Mouse (Mus musculus) neural tube, embryonic 12.5 days (tissue): ENCODE measurements around the gene Ugcg. TPM values are rescaled to one million over a fixed set of nuclear protein-coding genes. Genes with fewer than 3 reads are reported as not detected.

Experiments
- ATAC-seq: fragments of 200-750 bp; cut with Nextera tagmentation; 2 replicates; pipeline ENCODE4 v1.8.0; 2017; ENCODE audit warnings: low read depth, mild to moderate bottlenecking, moderate TSS enrichment, moderate library complexity; ENCODE audit not compliant: low FRiP score
- H3K27ac ChIP-seq: fragments of 300-500 bp; sonication (generic); 2 replicates; pipeline ENCODE4 v1.5.1; 2016
- H3K27me3 ChIP-seq: fragments of 300-500 bp; sonication (generic); replicated peaks from 2 replicates; pipeline ENCODE4 v1.6.1; 2016; ENCODE audit warnings: mild to moderate bottlenecking
- H3K36me3 ChIP-seq: fragments of 300-500 bp; sonication (generic); 2 replicates; pipeline ENCODE4 v1.6.1; 2016; ENCODE audit warnings: mild to moderate bottlenecking
- H3K4me1 ChIP-seq: fragments of 300-500 bp; sonication (generic); 2 replicates; pipeline ENCODE4 v1.6.1; 2016
- H3K4me2 ChIP-seq: fragments of 300-500 bp; sonication (generic); replicated peaks from 2 replicates; pipeline ENCODE4 v1.6.1; 2016; ENCODE audit warnings: mild to moderate bottlenecking
- H3K4me3 ChIP-seq: fragments of 300-500 bp; sonication (generic); 2 replicates; pipeline ENCODE4 v1.5.1; 2016
- H3K9ac ChIP-seq: fragments of 300-500 bp; sonication (generic); 2 replicates; pipeline ENCODE4 v1.6.1; 2016; ENCODE audit warnings: mild to moderate bottlenecking
- H3K9me3 ChIP-seq: fragments of 300-500 bp; sonication (generic); 2 replicates; pipeline ENCODE4 v1.6.1; 2016; ENCODE audit warnings: mild to moderate bottlenecking
- WGBS: fragments of 180-500 bp; shearing (Covaris S2); methylation state at CpG from one replicate; pipeline ENCODE4 v1.1.7; 2016; 5-methylcytosine and 5-hydroxymethylcytosine counted together
- polyA plus RNA-seq: library from polyadenylated mRNA; unstranded; fragments of >200 nt; fragmentation: Nextera tagmentation; extraction: Ambion mirVana; gene quantifications from 2 replicates; pipeline ENCODE4 v1.2.1, GENCODE M21; 2016

Ugcg gene
- polyA plus RNA-seq, 1 experiment from 2014 or later = 15.8 TPM

DNA sequence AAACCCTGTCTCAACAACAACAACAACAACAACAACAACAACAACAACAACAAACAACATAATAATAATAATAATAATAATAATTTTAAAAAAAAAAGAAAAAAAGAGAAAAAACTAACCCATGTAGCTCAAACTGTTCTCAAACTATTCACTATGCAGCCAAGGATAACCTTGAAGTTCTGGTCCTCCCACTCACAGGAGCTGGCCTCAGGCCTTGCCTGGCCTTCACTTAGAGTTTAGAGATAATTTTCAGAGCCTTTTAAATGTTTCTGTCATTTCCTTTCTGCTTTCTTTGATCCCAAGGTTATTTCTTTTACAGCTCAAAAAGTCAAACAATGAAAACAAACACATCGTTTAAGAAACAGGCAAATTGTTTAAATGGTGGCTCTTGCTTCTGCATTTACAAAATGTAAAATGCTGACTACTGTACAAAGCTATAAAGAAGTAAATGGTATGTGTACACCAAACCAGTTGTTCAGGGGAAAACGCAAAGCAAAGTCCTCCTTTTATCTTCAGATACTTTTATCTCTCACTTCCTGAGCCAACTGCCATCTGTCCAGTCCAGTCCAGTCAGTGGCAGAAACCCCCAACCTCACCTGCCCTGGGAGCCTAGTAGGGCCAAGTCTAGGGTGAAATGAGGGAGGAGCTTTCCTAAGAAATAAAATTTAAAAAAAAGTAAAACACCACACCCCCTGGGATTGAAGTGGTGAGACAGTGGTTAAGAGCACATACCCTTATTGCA is 15.7 kb upstream of the Ugcg start:
- Histone ChIP-seq H3K27ac (no peak overlapping the region), H3K4me2 (no peak overlapping the region), H3K9me3 (no peaks in the 10 kb centered on the region), H3K27me3 (no peaks in the 10 kb centered on the region), H3K36me3 (no peaks in the 10 kb centered on the region), H3K4me3 (no peak overlapping the region), H3K9ac (no peak overlapping the region), H3K4me1 (no peaks in the 10 kb centered on the region)
- ATAC-seq = no peak
- 84% methylated on average over 2 of the region's 2 CpGs for WGBS

DNA sequence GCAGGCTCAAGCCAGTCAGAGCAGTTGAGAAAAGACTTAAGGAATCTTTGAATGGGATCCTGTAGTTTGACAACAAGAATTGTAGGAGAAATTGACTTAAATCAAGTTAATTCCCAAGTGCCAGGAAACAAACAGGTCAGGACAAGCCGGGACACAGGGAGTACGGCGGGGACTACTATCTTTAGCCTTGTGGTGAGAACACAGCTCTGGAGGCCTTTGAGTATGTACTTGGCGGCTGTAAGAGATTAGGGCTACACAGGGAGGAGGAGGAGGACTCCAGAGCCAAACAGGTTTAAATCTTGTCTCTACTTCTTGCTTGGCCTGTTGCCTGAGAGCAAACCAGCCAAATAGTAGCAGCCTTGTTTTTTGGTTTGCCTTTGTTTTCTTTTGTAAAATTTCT is 14.1 kb upstream of the Ugcg start:
- Histone ChIP-seq H3K9ac (no peak overlapping the region), H3K27me3 (no peaks in the 10 kb centered on the region), H3K9me3 (no peaks in the 10 kb centered on the region), H3K4me2 (no peak overlapping the region), H3K4me3 (no peak overlapping the region), H3K36me3 (no peaks in the 10 kb centered on the region), H3K27ac (no peak overlapping the region), H3K4me1 (no peaks in the 10 kb centered on the region)
- WGBS = 91% methylated on average over 4 of the region's 4 CpGs
- no peak for ATAC-seq

- Histone ChIP-seq H3K4me3 (no peak overlapping the region), H3K4me1 (no peaks in the 10 kb centered on the region), H3K36me3 (no peaks in the 10 kb centered on the region), H3K9ac (no peak overlapping the region), H3K27me3 (no peaks in the 10 kb centered on the region), H3K4me2 (no peak overlapping the region), H3K9me3 (no peaks in the 10 kb centered on the region), H3K27ac (no peak overlapping the region)
- ATAC-seq = no peak
- 71% methylated on average over 6 of the region's 6 CpGs for WGBS
Observed at GRCm38 (mm10) chr4:59175929-59176328, 13.1 kb upstream of the Ugcg start.

GRCm38 (mm10) chr4:59177566-59177965 is 11.5 kb upstream of the Ugcg start:
- Histone ChIP-seq H3K27ac (no peak overlapping the region), H3K4me2 (no peak overlapping the region), H3K27me3 (no peaks in the 10 kb centered on the region), H3K36me3 (no peaks in the 10 kb centered on the region), H3K9me3 (no peaks in the 10 kb centered on the region), H3K4me3 (no peak overlapping the region), H3K4me1 (no peaks in the 10 kb centered on the region), H3K9ac (no peak overlapping the region)
- ATAC-seq = no peak
- 97% methylated on average over 2 of the region's 2 CpGs for WGBS

DNA sequence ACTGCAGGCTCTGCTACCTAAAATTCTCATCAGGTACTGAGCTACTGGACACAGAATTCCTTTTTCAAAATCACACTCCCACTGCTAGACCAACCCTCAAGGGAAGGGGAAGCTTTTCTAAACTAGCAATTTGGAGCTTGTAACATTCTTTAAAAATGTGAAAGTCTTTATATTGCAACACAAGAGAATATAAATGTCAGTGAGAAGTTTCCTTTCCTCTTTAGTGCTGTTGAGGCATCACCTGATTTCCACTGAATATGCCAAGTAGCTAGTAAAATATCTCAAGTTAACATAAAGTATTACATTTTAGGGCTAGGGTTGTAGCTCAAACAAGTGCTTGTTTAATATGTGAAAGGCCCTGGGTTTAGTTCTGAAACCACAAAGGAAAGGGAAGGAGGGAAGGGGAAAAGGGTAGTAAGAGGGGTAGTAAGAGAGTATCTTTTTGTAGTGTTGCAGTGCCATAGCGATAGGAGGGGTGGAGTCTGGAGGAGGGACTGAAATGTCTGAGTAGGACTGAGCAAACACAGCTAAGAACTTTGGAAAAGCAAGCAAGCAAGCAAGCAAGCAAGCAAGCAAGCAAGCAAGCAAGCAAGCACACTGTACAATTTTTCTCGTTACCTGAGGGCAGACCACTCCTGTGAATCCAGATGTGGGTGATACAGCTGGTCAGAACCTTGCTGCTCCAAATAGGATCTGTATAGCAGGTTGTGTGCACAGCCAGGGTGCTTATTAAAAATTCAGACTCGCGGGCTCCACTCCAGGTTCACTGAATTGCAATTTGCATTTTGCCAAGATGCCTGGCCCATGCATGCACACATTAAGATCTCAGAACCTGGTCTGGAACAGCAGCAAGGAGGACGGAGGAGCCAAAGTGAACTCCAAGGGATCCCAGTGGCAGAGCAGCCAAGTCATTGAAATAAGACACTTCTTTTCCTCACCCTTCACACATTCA is 7.5 kb upstream of the Ugcg start:
- Histone ChIP-seq H3K27me3 (no peaks in the 10 kb centered on the region), H3K4me3 (no peak overlapping the region), H3K4me1 (no peaks in the 10 kb centered on the region), H3K4me2 (no peak overlapping the region), H3K9ac (no peak overlapping the region), H3K9me3 (no peaks in the 10 kb centered on the region), H3K27ac (no peak overlapping the region), H3K36me3 (no peaks in the 10 kb centered on the region)
- ATAC-seq = no peak
- 55% methylated on average over 5 of the region's 5 CpGs for WGBS

- 69% methylated on average over 3 of the region's 3 CpGs for WGBS
- Histone ChIP-seq H3K4me3 (no peak overlapping the region), H3K4me1 (peaks cover 5% of the 10 kb centered on the region; the same call in 1 of the 2 replicates), H3K9ac (no peak overlapping the region), H3K9me3 (no peaks in the 10 kb centered on the region), H3K27me3 (no peaks in the 10 kb centered on the region), H3K27ac (no peak overlapping the region), H3K36me3 (no peaks in the 10 kb centered on the region), H3K4me2 (no peak overlapping the region)
- ATAC-seq = no peak
Observed at GRCm38 (mm10) chr4:59185671-59186070, 3.4 kb upstream of the Ugcg start.

GRCm38 (mm10) chr4:59187289-59187688 is 1.8 kb upstream of the Ugcg start:
- Histone ChIP-seq H3K27ac (no peak overlapping the region), H3K9ac (no peak overlapping the region), H3K9me3 (no peaks in the 10 kb centered on the region), H3K4me2 (no peak overlapping the region), H3K4me3 (no peak overlapping the region), H3K27me3 (no peaks in the 10 kb centered on the region), H3K4me1 (peaks cover 5% of the 10 kb centered on the region; the same call in 1 of the 2 replicates), H3K36me3 (no peaks in the 10 kb centered on the region)
- WGBS = 26% methylated on average over 3 of the region's 3 CpGs
- ATAC-seq = no peak

DNA sequence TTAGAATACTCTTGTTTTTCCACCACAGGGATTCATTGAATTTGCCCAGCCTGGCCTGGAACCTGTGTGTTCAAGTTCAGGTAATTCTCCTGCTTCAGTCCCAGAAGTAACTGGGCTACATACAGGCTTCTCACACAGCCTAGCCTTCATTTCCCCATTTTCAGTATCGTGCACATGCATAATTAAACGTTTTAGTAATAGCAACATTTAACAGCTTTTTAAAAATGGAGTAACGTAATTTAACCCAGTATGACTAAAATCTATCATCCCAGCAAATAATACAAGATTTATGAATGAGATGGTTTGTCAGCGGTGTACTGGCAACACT is 619 bp upstream of the Ugcg start:
- Histone ChIP-seq H3K4me3 (peak overlapping the region; percentile 92), H3K4me1 (peaks cover 5% of the 10 kb centered on the region; the same call in 1 of the 2 replicates), H3K9ac (peak overlapping the region; percentile 98; the same call in 1 of the 2 replicates), H3K27ac (no peak overlapping the region), H3K36me3 (no peaks in the 10 kb centered on the region), H3K9me3 (no peaks in the 10 kb centered on the region), H3K27me3 (no peaks in the 10 kb centered on the region), H3K4me2 (peak overlapping the region; percentile 76)
- no peak for ATAC-seq
- WGBS = 32% methylated on average over 4 of the region's 4 CpGs

DNA sequence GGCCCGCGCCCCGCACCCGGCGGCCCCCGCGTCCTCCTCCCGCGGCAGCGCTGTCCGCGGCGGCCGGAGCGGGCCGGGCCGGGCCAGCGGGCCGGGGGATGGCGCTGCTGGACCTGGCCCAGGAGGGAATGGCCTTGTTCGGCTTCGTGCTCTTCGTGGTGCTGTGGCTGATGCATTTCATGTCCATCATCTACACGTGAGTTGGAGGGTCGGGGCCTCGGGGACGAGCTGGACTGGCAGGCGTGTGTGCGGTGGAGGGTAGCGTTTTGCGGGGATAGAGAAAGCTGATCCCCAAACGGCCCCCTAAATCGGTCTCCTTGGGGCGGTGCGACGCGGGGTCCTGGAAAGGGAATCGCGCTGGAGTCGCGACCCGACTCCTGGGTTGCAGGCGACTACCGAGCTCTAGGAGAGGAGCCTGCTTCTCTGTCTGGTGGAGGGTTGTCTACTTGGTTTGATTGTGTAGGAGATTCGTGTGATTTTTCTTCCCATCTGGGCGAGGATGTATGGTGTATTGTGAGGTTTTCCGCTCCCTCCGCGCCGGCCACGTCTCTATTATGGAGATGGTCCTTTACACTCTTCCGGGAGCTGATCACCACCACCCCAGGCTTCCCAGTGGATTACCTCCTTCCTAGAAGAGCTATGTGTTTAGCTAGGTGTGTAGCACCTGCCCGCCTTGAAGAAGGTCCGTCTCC is 635 bp downstream of the Ugcg start:
- Histone ChIP-seq H3K36me3 (no peaks in the 10 kb centered on the region), H3K4me3 (peak overlapping the region; percentile 92), H3K9me3 (no peaks in the 10 kb centered on the region), H3K4me1 (peaks cover 5% of the 10 kb centered on the region; the same call in 1 of the 2 replicates), H3K27me3 (no peaks in the 10 kb centered on the region), H3K27ac (peak overlapping the region; percentile 79; the same call in 1 of the 2 replicates), H3K4me2 (peak overlapping the region; percentile 76), H3K9ac (peak overlapping the region; percentile 98)
- ATAC-seq = peak; percentile 70
- under 1% methylated on average over 42 of the region's 54 CpGs for WGBS

DNA sequence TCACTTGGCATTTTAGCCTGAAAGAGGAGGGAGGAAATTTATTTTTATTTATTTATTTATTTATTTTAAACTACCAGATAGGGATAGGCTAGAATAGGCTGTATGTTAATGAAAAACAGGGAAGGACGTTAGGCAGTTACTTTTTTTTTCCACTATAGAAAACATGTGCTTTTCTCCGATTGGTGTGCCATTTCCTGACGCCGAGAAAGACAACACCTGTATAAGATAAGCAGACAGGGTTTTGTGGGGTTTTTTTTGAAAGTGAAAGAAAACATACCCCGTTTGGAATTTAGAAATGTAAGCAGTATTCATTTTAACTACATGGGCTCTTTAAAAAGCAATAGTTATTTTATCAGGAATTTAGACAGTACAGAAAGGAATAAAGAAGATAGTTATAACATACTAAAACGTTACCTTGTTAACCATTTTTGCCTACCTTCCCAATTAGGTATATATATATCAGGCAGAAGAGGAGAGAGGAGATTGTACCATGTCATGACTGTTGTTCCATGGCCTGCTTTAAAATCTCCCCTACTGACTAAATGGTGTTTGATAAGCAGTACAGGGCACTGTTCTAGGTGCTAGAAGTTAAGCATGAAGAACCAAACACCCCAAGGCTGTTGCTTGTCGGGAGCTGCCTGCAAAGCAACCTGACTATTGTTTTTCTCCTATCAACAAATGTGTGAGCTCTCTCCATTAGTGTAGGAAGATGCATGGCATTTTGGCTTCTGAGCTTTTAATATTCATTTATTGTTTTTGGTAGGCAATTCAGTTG is 1.8 kb downstream of the Ugcg start:
- Histone ChIP-seq H3K4me2 (peak overlapping the region; percentile 76), H3K27ac (no peak overlapping the region), H3K9ac (no peak overlapping the region), H3K4me3 (peak overlapping the region; percentile 92), H3K9me3 (no peaks in the 10 kb centered on the region), H3K4me1 (peaks cover 6% of the 10 kb centered on the region), H3K36me3 (no peaks in the 10 kb centered on the region), H3K27me3 (no peaks in the 10 kb centered on the region)
- no peak for ATAC-seq
- WGBS = 75% methylated on average over 7 of the region's 7 CpGs

GRCm38 (mm10) chr4:59194731-59195496 is 5.9 kb downstream of the Ugcg start:
- H3K4me3 ChIP-seq = no peak overlapping the region
- no peak for ATAC-seq
- H3K9ac ChIP-seq = no peak overlapping the region
- no peaks in the 10 kb centered on the region for H3K36me3 ChIP-seq
- 90% methylated on average over 13 of the region's 13 CpGs for WGBS
- H3K4me1 ChIP-seq = peaks cover 33% of the 10 kb centered on the region
- H3K27ac ChIP-seq = no peak overlapping the region
- no peaks in the 10 kb centered on the region for H3K27me3 ChIP-seq
- no peak overlapping the region for H3K4me2 ChIP-seq
- no peaks in the 10 kb centered on the region for H3K9me3 ChIP-seq
